Mouse (Mus musculus) intestine, embryonic 16.5 days (tissue): ENCODE measurements at regions not wholly inside any gene's neighbourhood (a gene's known extent, or its start where the extent isn't known, plus 50 kb on each side); places are given as distances from the start of the nearest gene placed in this dataset.

ENCODE experiments used
- ATAC-seq: fragments of 200-750 bp; cut with Nextera tagmentation; 2 replicates; pipeline ENCODE4 v1.8.0; 2017; ENCODE audit warnings: moderate TSS enrichment, moderate library complexity
- H3K27ac ChIP-seq: fragments of 300-500 bp; sonication (generic); 2 replicates; pipeline ENCODE4 v1.5.1; 2014; ENCODE audit warnings: mild to moderate bottlenecking, low read length
- H3K27me3 ChIP-seq: fragments of 300-500 bp; sonication (generic); replicated peaks from 2 replicates; pipeline ENCODE4 v1.6.1; 2014; ENCODE audit warnings: low read length, control low read depth, mixed read lengths; ENCODE audit not compliant: control insufficient read depth, insufficient read depth
- H3K36me3 ChIP-seq: fragments of 300-500 bp; sonication (generic); 2 replicates; pipeline ENCODE4 v1.6.1; 2014; ENCODE audit warnings: low read length, control low read depth; ENCODE audit not compliant: control insufficient read depth, insufficient read depth
- H3K4me1 ChIP-seq: fragments of 300-500 bp; sonication (generic); 2 replicates; pipeline ENCODE4 v1.6.1; 2014; ENCODE audit warnings: low read length, control low read depth, mixed read lengths; ENCODE audit not compliant: control insufficient read depth, insufficient read depth
- H3K4me2 ChIP-seq: fragments of 300-500 bp; sonication (generic); 2 replicates; pipeline ENCODE4 v1.6.1; 2014; ENCODE audit warnings: low read depth, low read length, control low read depth
- H3K4me3 ChIP-seq: fragments of 300-500 bp; sonication (generic); 2 replicates; pipeline ENCODE4 v1.5.1; 2014; ENCODE audit warnings: mild to moderate bottlenecking, low read length
- H3K9ac ChIP-seq: fragments of 300-500 bp; sonication (generic); 2 replicates; pipeline ENCODE4 v1.6.1; 2014; ENCODE audit warnings: low read depth, low read length
- H3K9me3 ChIP-seq: fragments of 300-500 bp; sonication (generic); 2 replicates; pipeline ENCODE4 v1.6.1; 2016; ENCODE audit warnings: low read length, control low read depth; ENCODE audit not compliant: control insufficient read depth
- WGBS: fragments of 180-500 bp; shearing (Covaris S2); extraction: QIAGEN DNeasy Blood & Tissue Kit; methylation state at CpG from one replicate; pipeline ENCODE4 v1.1.7; 2014; 5-methylcytosine and 5-hydroxymethylcytosine counted together

GRCm38 (mm10) chr8:59499618-59500017 is 587.2 kb upstream of the Galntl6 start:
- Histone ChIP-seq H3K27ac (no peak overlapping the region), H3K9ac (no peak overlapping the region), H3K4me3 (no peak overlapping the region), H3K36me3 (no peaks in the 10 kb centered on the region), H3K4me1 (no peaks in the 10 kb centered on the region), H3K27me3 (no peaks in the 10 kb centered on the region), H3K4me2 (no peak overlapping the region), H3K9me3 (no peaks in the 10 kb centered on the region)
- no peak for ATAC-seq
- WGBS, result 79% methylated on average over 1 of the region's 1 CpGs

- Histone ChIP-seq H3K4me3 (no peak overlapping the region), H3K9me3 (no peaks in the 10 kb centered on the region), H3K27me3 (no peaks in the 10 kb centered on the region), H3K4me1 (no peaks in the 10 kb centered on the region), H3K27ac (no peak overlapping the region), H3K9ac (no peak overlapping the region), H3K36me3 (no peaks in the 10 kb centered on the region), H3K4me2 (no peak overlapping the region)
- no peak for ATAC-seq
Measured at GRCm38 (mm10) chr8:59491392-59491791, 579.0 kb upstream of the Galntl6 start.

- Histone ChIP-seq H3K4me2 (no peak overlapping the region), H3K4me1 (no peaks in the 10 kb centered on the region), H3K27ac (no peak overlapping the region), H3K9me3 (no peaks in the 10 kb centered on the region), H3K27me3 (no peaks in the 10 kb centered on the region), H3K9ac (no peak overlapping the region), H3K36me3 (no peaks in the 10 kb centered on the region), H3K4me3 (no peak overlapping the region)
- WGBS, result 22% methylated on average over 3 of the region's 3 CpGs
- ATAC-seq, result no peak
Measured at GRCm38 (mm10) chr8:59478257-59478656, 565.8 kb upstream of the Galntl6 start.

- ATAC-seq, result no peak
- WGBS, result 89% methylated on average over 1 of the region's 1 CpGs
- Histone ChIP-seq H3K27ac (no peak overlapping the region), H3K4me2 (no peak overlapping the region), H3K36me3 (no peaks in the 10 kb centered on the region), H3K4me1 (no peaks in the 10 kb centered on the region), H3K9me3 (no peaks in the 10 kb centered on the region), H3K27me3 (no peaks in the 10 kb centered on the region), H3K4me3 (no peak overlapping the region), H3K9ac (no peak overlapping the region)
Measured at GRCm38 (mm10) chr8:59474195-59474594, 561.8 kb upstream of the Galntl6 start.

- WGBS, result 59% methylated on average over 4 of the region's 4 CpGs
- Histone ChIP-seq H3K36me3 (no peaks in the 10 kb centered on the region), H3K4me2 (no peak overlapping the region), H3K9me3 (no peaks in the 10 kb centered on the region), H3K27ac (no peak overlapping the region), H3K27me3 (no peaks in the 10 kb centered on the region), H3K4me3 (no peak overlapping the region), H3K9ac (no peak overlapping the region), H3K4me1 (no peaks in the 10 kb centered on the region)
- ATAC-seq, result no peak
Measured at GRCm38 (mm10) chr8:59448622-59449021, 536.2 kb upstream of the Galntl6 start.

GRCm38 (mm10) chr8:59403659-59404058 is 491.2 kb upstream of the Galntl6 start:
- H3K4me1 ChIP-seq, result no peaks in the 10 kb centered on the region
- no peak overlapping the region for H3K4me3 ChIP-seq
- no peak overlapping the region for H3K4me2 ChIP-seq
- no peaks in the 10 kb centered on the region for H3K27me3 ChIP-seq
- no peaks in the 10 kb centered on the region for H3K9me3 ChIP-seq
- H3K9ac ChIP-seq, result no peak overlapping the region
- H3K36me3 ChIP-seq, result no peaks in the 10 kb centered on the region
- no peak overlapping the region for H3K27ac ChIP-seq
- ATAC-seq, result no peak

- no peak overlapping the region for H3K9ac ChIP-seq
- no peaks in the 10 kb centered on the region for H3K36me3 ChIP-seq
- no peak overlapping the region for H3K4me3 ChIP-seq
- no peaks in the 10 kb centered on the region for H3K27me3 ChIP-seq
- no peak overlapping the region for H3K27ac ChIP-seq
- no peak overlapping the region for H3K4me2 ChIP-seq
- H3K9me3 ChIP-seq, result no peaks in the 10 kb centered on the region
- H3K4me1 ChIP-seq, result no peaks in the 10 kb centered on the region
- 67% methylated on average over 1 of the region's 1 CpGs for WGBS
- ATAC-seq, result no peak
Measured at GRCm38 (mm10) chr8:59389706-59390105, 477.3 kb upstream of the Galntl6 start.

- WGBS, result 62% methylated on average over 1 of the region's 1 CpGs
Measured at GRCm38 (mm10) chr8:59384711-59385110, 472.3 kb upstream of the Galntl6 start.

GRCm38 (mm10) chr8:59352983-59353382 is 440.5 kb upstream of the Galntl6 start:
- no peaks in the 10 kb centered on the region for H3K36me3 ChIP-seq
- H3K27me3 ChIP-seq, result no peaks in the 10 kb centered on the region
- H3K4me2 ChIP-seq, result no peak overlapping the region
- ATAC-seq, result no peak
- H3K4me1 ChIP-seq, result no peaks in the 10 kb centered on the region
- WGBS, result 88% methylated on average over 3 of the region's 3 CpGs
- no peak overlapping the region for H3K27ac ChIP-seq
- H3K9me3 ChIP-seq, result no peaks in the 10 kb centered on the region
- no peak overlapping the region for H3K4me3 ChIP-seq
- no peak overlapping the region for H3K9ac ChIP-seq

More at GRCm38 (mm10) chr8:59384711-59385110, 472.3 kb upstream of the Galntl6 start:
- H3K27me3 ChIP-seq, result no peaks in the 10 kb centered on the region
- no peak overlapping the region for H3K4me2 ChIP-seq
- H3K27ac ChIP-seq, result no peak overlapping the region
- ATAC-seq, result no peak
- H3K36me3 ChIP-seq, result no peaks in the 10 kb centered on the region
- H3K4me3 ChIP-seq, result no peak overlapping the region
- H3K9ac ChIP-seq, result no peak overlapping the region
- H3K9me3 ChIP-seq, result no peaks in the 10 kb centered on the region
- H3K4me1 ChIP-seq, result no peaks in the 10 kb centered on the region

- H3K36me3 ChIP-seq, result no peaks in the 10 kb centered on the region
- H3K4me1 ChIP-seq, result no peaks in the 10 kb centered on the region
- no peak overlapping the region for H3K27ac ChIP-seq
- H3K27me3 ChIP-seq, result no peaks in the 10 kb centered on the region
- H3K9ac ChIP-seq, result no peak overlapping the region
- no peak overlapping the region for H3K4me3 ChIP-seq
- H3K9me3 ChIP-seq, result no peaks in the 10 kb centered on the region
- H3K4me2 ChIP-seq, result no peak overlapping the region
- peak; percentile 68 for ATAC-seq
Measured at GRCm38 (mm10) chr8:59334990-59335389, 422.6 kb upstream of the Galntl6 start.
